Mouse (Mus musculus): ENCODE measurements at regions not wholly inside any gene's neighbourhood (a gene's known extent, or its start where the extent isn't known, plus 50 kb on each side); places are given as distances from the start of the nearest gene placed in this dataset.

DNA sequence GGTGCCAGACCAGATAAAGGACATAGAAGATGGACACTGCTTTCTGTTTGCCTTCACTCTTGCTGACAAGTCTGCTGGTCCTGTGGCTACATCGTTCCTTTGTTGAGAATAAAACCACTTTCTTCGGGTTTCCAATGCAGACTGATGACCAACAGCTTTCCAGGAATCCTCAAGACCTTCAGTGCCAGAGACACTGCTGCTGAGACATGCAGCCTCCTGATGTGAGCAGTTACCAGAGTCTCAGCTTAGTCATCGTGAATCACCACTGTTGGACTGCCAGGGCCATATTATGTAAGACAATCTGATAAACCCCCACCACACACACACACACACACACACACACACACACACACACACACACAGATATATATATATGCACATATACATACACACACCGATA lies 270.2 kb downstream of the Foxo1 start:
- TF ChIP-seq CTCF (IDR thresholded peaks at IDR 0.05): no peak
- no peak for TF ChIP-seq POLR2A (IDR thresholded peaks at IDR 0.05; ENCODE audit: insufficient read depth, low read depth, low read length)
